Mouse (Mus musculus): ENCODE data around the gene Nhlh2.

GRCm38 (mm10) chr3:102063273-102064120 is 53.6 kb downstream of the Nhlh2 start:
- TF ChIP-seq POLR2A (IDR thresholded peaks at IDR 0.05; ENCODE audit: borderline replicate concordance, low read depth, low read length) (no peak), CTCF (IDR thresholded peaks at IDR 0.05; ENCODE audit: low read depth, low read length) (no peak)

All from bone marrow macrophage, adult 2 months (primary cell).